Mouse (Mus musculus) megakaryocyte, adult 5-6 weeks (primary cell): ENCODE measurements around the gene Eloa. TPM values are rescaled to one million over a fixed set of nuclear protein-coding genes. Genes with fewer than 3 reads are reported as not detected.
"Not testable (repeated sequence)": the region's sequence is repeated elsewhere in the genome, so short reads cannot be mapped to it uniquely, and the experiment has no call there.

Source experiments
- ATAC-seq: 2 replicates; pipeline ENCODE4 v1.8.0; 2016; ENCODE audit warnings: mild to moderate bottlenecking, inconsistent platforms; ENCODE audit not compliant: poor library complexity, severe bottlenecking
- total RNA-seq, 2 experiments: library from RNA; stranded (forward) in 1 of 2; stranded (reverse) in 1 of 2; fragments of 153-499, 151-499 nt in 1 of 2; fragments of 221-1000, 200-1000 nt in 1 of 2; gene quantifications; 2 replicates each; pipeline versions ENCODE4 v1.2.3 to v1.2.4; 2015 to 2017

Gene Eloa
- total RNA-seq (2015) (61.0 and 62.7 TPM in 2 replicates), total RNA-seq (2017) (63.0 and 68.6 TPM in 2 replicates)

DNA sequence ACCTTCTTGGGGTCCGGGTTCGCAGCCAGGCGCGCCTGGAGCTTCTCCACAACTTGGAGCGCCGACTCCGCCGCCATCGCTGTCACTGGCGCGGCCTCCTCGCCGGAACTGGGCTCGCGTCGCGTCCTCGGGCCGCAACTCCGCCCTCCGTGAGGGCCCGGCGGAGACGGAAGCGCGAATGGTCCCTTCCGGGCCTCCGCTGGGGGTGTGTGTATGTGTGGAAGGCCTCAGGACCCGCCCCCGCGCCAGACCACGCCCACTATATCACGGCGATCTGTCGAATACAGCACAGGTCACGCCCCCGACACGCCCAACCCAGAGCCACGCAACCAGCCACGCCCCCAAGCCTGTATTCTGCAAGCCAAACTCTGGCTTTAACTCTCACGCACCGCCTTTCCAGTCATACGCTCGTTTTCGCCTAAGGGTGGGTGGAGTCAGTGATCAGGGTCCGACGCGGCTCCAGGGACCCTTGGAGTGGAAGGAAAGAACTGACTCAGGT lies at the start of gene Eloa:
Eloa (minus strand) TSS at position 215 of the 499 bp plus-strand sequence.
- peak; percentile 99 for ATAC-seq

DNA sequence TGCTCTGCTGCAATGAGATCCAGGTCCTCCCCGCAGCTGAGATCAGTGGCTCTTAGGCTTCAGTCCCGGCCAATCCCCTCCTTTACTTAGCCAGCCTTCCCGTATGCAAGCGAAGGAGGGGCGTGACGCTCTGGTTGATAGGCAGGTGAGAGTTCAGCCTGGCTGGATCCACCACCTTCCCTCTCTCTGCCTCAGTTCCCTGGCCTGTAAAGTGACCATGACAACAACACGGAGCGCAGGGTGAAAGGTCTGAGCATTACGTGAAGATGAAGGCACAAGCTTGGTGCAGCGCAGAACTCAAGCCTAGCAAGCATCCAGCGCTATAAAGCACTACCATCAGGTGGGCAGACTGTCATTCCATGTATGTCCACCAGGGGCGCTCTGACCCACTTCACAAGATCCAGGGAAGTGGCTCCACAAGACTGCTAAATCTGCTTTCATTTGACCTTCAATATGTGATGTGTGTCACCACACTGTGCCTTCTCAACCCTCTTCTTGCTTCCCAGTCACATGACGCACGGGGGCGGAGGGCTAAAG lies 49.7 kb upstream of the Eloa start:
- ATAC-seq: peak; percentile 76

DNA sequence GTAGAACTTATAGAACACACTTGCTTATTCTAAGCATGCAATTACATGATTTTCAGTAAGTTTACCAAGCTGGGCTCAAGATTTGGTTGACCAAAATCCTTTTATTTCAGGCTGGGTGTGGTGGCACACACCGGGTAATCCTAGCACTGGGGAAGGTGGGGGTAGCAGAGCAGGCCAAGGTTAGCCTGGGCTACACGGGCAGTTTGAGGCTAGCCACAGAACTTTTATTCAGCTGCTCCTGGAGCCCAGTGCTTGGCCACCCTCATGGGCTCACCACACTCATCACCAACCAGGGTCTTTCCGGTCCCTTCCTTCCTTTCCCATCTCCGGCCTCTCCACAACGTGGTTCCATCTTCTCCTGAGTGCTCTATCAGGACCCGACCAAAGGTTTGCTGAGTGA lies 49.0 kb upstream of the Eloa start:
- no peak for ATAC-seq

DNA sequence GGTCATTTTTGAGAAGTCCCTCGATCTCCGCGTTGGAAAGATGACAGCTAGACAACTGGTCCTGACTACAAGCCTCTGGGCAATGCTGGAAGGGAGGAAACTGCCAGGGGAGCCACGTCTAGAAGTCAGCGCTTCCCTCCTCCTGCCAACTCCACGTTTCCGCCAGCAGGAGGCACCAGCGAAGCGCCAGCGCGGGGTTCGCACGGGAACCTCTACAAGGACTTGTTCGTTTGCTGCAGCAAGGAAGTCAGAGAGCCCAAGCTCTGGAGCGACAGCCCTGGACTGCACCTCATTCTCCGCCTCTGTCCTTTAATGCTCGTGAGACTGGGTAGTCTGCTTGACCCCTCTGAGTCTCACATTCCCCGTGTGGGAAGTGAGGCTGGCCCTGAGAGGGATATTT lies 48.4 kb upstream of the Eloa start:
- peak; percentile 85 for ATAC-seq

DNA sequence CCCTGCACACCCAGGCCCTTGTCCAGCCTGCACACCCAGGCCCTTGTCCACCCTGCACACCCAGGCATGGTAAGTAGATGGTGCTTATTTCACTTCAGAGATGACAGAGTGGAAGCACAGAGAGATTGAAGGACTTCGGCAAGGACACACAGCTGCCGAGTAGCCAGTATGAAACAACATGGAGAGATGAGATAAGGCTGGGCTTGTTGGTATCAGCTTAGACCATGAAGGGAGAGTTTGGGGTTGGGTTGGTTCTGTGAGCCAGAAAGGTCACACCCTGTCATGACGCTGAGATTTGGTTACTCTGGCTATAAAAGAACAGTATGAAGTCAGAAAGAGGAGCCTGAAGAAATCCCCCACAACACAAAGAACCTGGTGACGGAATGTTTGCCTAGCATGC lies 47.8 kb upstream of the Eloa start:
- no peak for ATAC-seq

DNA sequence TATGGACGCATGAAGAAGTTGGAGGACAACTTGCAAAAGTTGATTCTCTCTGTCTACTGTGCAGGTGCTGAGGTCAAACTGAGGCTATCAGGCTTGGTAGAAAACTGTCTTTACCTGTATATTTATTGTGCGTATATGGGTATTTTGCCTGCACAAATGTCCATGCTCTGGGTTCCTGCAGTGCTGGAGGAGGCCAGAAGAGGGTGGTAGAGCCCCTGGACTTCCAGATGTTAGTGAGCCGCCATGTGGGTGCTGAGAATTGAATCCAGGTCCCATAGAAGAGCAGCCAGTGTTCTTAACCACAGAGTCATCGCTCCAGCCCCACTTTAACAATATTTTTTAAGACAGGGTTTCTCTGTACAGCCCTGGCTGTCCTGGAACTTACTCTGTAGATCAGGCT lies 41.6 kb upstream of the Eloa start:
- no peak for ATAC-seq

DNA sequence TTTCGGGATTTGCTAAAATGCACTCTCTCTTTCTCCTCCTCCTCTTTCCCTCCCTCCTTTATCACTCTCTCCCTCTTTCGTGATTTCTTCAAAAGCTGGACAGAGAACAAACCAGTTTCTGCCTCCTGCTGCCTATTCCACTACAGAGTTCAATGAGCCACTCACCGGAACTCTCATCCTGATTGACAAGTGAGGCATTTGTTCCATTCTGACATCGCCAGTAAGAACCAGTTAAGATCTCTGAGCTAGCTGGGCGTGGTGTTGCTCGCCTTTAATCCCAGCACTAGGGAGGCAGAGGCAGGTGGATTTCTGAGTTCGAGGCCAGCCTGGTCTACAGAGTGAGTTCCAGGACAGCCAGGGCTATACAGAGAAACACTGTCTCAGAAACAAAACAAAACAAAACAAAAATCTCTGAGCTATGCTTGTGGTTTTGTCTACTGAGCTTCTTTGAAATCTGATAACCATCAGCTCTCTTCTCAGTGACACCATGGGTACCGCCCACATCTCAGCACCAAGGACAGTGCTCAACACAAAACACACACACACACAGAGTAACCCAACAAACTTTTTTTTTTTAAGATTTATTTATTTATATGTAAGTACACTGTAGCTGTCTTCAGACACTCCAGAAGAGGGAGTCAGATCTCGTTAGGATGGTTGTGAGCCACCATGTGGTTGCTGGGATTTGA lies 38.4 kb upstream of the Eloa start:
- ATAC-seq: not testable (repeated sequence)

DNA sequence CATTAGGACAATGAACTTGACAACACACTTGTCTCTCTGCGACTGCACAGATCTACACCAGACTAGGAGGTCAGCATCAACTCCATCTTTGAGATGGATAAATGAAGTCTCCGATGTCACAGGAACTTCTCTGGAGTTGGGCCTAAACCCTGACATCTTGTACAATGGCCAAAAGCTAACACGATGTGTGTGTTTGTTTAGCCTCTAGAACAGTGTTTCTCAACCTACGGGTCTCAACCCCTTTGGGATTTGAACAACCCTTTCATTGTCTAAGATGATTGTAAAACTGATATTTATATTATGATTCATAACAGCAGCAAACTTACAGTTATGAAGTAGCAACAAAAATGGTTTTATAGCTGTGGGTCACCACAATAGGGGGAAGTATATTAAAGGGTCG lies 36.4 kb upstream of the Eloa start:
- ATAC-seq: no peak

DNA sequence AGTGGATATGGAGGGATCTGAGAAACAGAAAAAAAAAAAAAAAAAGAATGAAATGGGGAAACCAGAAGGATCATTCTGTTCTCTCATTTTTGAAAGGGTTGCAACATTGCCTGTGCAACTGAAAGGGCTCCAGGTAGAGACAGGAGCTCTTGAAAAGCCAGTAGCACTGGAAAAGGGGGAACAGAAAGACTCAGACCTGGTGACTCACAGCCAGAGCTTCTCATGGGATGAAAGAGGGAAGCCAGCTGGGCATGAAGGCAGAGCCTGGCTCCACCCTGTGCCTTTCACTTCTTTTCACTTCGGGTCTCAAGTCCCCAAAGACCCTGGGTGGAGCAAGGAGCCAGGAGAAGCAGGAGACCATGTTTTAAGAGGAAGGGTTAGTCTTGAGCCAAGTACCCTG lies 34.5 kb upstream of the Eloa start:
- peak; percentile 67 for ATAC-seq

DNA sequence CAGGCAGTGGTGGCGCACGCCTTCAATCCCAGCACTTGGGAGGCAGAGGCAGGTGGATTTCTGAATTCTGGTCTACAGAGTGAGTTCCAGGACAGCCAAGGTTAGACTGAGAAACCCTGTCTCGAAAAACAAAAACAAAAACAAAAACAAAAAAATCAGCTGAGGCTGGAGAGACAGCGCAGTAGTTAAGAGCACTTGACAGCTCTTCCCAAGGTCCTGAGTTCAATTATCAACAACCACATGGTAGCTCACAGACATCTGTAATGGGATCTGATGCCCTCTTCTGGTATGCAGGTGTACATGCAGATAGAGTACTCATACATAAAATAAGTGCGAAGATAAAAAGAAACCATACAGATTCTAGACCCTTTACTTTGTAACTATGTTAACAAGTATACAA lies 32.3 kb upstream of the Eloa start:
- ATAC-seq: no peak

DNA sequence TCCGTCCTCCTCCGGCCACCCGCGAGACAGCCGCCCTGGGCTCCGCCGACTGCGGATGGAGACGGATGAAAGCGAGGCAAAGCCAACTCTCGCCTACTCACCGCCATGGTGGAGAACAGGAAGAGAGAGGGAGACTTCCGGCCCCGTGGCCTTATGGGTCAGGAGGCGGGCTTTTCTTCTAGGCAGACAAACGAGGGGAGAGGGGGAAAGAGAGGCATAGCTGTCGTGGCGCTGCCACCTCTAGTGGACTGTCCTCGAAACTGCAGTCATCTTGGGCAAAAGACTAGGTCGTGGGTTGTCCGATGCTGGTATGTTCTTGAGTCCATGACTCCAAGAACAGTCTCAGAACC lies 31.7 kb upstream of the Eloa start, which contains the start of gene Rpl11:
Rpl11 (minus strand) TSS at position 182 of the 350 bp plus-strand sequence.
- ATAC-seq: peak; percentile 99

DNA sequence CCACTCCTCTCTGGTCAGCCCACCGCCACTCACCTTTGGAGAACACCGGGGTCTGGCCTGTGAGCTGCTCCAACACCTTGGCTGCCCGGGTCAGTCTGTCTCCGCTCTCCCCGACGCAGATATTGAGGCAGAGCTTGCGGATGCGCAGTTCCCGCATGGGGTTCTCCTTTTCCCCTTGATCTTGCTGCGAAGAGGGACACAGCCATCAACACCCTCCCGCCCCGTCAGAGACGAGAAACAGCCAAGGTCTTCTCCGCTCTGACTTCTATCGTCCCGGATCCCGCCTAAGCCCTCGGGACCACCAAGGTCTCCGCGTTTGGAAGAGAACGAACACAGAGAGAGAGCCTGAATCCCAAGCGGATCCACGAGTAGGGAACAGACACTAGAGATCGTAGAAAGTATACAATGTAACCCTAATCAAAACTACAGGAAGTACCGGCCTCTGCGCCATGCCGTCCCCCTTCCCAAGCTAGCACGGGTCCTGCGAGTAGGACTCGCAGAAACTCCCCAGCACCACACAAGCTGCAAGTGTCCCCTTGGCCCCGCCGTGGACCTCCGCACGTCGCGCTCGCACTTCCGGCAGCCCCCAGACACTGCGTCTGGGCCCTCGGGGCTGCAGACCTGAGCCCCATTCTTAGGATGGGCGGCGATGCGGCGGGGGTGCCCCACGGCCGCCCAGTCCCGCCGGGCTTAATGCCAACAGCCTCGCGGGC lies 31.1 kb upstream of the Eloa start:
- peak; percentile 18; the same call in 1 of the 2 replicates for ATAC-seq

DNA sequence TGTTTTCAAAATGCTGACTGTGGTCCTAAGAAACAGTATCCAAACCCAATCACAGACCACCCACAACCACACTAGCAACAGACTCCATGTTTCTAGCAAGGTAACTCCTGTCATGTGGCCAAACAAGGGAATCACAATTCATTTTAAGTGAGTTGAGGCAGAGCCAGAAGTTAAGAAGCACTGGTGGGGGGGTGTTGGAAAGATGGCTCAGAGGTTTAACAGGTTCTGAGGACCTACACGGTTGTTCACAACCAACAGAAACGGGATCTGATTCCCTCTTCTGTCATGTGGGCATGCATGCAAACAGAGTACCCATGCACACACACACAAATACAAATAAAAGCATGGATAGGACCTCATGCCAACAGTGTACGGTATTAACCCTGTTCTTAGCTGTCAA lies 30.5 kb upstream of the Eloa start:
- no peak for ATAC-seq

DNA sequence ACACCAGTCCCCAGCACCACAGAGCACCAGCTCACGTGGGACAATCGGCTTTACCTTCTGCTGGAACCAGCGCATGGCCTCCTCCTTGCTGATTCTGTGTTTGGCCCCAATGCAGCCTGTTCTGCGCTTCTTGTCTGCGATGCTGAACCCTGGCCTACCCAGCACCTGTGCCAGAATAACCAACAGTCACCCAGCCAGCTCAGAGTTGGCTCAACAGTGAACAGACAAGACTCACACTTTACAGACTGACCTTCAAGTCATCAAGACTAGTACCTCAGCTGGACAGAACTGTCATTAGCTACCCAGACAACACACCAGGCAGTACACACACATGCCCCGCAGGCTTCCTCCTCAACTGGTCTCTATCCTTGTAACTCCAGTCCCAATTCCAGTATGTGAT lies 28.7 kb upstream of the Eloa start:
- ATAC-seq: no peak

DNA sequence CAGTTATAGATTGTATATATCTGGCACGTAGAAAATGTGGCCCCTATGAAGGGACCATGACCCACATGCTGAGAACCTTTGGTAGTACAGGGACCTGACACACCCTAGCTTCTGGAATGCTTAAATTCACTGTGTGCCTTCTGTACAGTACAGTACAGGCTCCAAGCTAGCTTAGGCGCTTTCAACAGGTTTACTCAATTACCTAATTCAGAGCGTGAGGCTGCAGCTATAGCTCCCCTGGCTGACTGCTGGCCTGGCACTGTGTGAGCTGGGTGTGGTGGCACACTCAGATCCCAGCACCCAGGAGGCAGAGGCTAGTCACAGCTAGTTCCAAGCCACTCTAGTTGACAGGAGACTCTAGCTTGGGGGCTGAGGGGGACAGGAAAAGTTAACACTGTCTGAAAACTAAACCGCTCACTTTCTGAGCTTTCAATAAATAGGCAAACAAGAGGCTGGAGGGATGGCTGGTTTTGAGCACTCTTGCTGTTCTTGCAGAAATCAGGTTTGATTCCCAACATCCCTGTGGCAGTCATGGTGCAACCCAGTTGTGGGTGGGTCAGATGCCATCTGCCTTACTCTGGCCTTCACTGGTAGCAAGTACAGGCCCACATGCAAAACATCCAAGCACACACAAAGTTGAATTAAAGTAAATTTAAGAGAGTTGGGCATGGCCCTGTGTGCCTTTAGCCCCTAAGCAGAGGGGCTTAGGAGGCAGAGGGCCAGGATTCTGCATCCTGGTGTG lies 26.9 kb upstream of the Eloa start:
- ATAC-seq: no peak

DNA sequence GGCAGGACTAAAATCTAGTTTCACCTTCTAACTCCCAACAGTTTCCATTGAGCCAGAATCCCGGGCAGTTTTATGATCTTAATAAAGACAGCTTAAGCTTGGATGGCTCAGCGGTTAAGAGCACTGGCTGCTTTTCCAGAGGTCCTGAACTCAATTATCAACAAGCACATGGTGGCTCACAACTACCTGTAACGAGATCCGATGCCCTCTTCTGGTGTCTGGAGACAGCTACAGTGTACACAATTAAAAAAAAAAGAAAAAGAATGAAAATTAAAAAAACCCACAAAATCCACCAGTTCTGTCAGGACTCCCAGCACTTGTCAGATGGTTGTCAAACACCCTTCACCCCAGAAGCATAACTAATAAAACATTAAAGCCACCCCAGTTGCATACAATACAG lies 26.1 kb upstream of the Eloa start:
- no peak for ATAC-seq

DNA sequence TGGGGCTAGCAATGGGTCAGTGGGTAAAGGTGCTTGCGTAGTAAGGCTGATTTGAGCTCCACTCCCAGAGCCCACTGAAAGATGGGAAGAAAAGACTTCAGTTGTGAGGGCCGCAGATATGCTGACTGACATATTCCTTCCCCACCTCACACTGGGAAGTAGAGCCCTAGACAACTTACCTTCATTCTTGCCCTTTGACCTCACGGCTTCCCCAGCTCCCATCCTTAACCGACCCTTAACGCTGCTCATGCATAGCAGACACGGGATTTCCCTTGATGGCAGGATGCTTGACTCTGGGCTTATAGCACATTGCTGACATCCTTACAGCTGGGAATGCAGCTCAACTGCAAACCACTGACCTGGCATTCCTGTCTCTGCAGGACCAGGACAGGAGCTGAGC lies 25.3 kb upstream of the Eloa start:
- ATAC-seq: no peak

DNA sequence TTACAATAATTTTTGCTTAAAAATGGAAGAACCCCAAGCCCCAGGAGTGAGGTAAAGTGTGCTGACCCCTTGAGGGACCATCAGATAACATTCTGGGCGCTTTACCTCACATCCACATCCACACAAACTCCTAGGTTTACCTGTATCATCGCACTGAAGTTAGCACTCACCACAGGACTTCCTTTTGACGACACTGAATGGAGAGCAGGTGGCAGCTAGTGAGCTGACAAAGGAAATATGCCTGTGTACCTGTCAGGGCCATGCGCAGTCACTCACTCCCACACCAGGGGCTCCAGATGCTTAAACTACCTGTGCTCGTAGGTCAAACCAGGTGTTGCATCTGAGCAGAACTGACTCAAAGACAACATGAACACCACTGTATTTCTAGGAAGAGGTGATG lies 23.5 kb upstream of the Eloa start:
- ATAC-seq: no peak

DNA sequence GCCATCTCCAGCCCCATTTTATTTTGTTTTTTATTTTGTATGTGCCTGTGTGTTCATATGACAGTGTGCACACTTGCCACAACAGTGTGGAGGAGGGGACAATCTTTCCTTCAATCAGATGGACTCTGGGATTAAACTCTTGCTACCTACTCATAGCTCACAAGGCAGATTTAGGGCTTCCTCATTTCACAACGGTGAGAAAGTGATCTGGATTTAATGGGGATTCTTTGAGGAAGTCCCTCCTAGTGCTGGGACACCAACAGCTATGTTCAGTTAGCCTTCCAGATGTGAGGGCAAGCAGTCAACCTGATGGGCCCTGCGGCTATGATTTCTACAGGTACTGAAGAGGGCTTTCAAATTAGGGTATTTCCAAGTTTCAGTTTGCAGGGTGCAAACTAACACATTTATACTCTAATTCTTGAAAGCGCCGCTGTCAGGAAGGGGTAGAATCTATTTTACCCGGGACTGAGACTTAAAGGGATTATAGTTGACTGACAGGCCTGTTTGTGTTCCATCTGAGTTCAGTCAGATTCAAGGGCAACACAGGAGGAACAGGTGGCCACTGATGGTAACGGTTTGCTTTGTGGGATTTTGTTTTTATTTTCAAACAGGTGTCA lies 22.3 kb upstream of the Eloa start:
- ATAC-seq: no peak

DNA sequence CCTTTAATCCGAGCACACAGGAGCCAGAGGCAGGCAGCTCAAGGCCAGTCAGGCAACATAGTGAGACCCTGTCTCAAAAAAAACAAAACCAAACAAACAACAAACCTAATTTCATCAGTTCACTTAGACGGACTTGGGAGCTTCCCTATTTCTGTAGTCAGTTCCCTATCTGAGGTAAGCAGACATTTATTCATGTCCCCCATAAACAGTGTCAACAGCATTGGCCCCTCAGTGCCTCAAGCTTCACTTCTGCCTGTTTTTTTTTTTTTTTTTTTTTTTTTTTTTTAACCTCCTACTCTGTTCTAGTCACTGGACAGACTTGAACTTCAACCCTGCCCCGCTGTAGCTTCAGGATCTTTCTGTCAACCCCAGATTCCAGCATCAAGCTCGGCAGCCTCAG lies 13.5 kb upstream of the Eloa start:
- peak; percentile 81 for ATAC-seq

DNA sequence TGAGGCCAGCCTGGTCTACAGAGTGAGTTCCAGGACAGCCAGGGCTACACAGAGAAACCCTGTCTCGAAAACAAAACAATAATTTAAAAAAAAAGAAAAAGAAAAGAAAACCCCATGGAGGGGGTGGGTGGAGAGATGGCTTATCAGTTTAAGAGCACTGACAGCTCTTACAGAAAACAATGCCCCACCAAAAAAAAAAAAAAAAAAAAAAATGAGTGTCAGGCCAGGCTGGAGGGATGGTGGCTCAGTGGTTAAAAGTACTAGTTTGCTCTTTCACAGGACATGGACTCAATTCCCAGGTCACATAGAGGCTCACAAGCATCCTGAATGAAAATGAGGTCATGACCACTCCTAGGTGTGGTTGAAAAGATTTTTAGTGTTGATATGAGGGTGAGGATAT lies 11.7 kb upstream of the Eloa start:
- no peak for ATAC-seq
